Mouse (Mus musculus) adrenal gland, adult 10 weeks (tissue): ENCODE data around the gene Zfp973. TPM values are rescaled to one million over a fixed set of nuclear protein-coding genes. Genes with fewer than 3 reads are reported as not detected.

Experiments
- polyA plus RNA-seq: library from polyadenylated mRNA; stranded (reverse); fragments of 350-450 nt; fragmentation: Illumina TruSeq; extraction: RNeasy Lipid Tissue Mini Kit (QIAGEN cat#74804); gene quantifications from one replicate; pipeline ENCODE4 v1.2.3, GENCODE M21; 2014; ENCODE audit warnings: low read depth, low replicate concordance

Gene Zfp973
- polyA plus RNA-seq, result 82.9 TPM

DNA sequence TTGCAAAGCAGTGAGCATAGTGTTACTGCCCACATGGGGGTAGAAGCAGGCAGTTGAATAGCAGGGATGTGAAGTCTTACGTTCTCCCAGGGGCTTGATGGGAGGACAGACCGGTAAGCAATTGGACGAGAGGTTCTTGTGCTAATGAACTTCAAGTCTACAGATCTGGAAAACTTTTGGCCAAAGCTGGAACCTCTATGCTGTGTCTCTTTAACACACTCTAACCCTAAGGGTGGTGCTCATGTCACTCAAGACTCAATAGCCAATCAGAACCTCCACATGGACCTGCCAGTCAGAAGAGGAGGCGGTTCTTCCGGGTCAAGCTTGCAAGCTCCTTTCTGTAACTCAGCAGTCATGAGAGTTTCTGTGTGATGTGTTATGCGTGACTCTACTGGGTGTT is at the start of gene Zfp973:
Zfp973 (plus strand) TSS at position 301 of the 400 bp plus-strand sequence.

DNA sequence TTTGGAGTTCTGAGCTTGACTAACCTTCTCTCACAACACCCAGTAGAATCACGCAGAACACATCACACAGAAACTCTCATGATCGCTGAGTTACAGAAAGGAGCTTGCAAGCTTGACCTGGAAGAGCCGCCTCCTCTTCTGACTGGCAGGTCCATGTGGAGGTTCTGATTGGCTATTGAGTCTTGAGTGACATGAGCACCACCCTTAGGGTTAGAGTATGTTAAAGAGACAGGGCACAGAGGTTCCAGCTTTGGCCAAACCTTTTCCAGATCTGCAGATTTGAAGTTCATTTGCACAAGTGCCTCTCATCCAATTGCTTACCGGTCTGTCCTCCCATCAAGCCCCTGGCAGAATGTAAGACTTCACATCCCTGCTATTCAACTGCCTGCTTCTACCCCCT is 34.1 kb upstream of the Zfp973 start, which contains the start of gene Gm14308:
Gm14308 (minus strand) TSS at position 101 of the 400 bp plus-strand sequence.

DNA sequence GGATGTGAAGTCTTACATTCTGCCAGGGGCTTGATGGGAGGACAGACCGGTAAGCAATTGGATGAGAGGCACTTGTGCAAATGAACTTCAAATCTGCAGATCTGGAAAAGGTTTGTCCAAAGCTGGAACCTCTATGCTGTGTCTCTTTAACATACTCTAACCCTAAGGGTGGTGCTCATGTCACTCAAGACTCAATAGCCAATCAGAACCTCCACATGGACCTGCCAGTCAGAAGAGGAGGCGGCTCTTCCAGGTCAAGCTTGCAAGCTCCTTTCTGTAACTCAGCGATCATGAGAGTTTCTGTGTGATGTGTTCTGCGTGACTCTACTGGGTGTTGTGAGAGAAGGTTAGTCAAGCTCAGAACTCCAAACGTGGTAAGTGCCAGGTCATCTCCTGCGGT is 37.7 kb downstream of the Zfp973 start, which contains the start of gene Gm14305:
Gm14305 (plus strand) TSS at position 278 of the 400 bp plus-strand sequence.

Other genes starting within 250 kb of the Zfp973 start
- 15.9 TPM for gene Gm14435, start 246.9 kb upstream of the Zfp973 start, polyA plus RNA-seq
- gene Gm14434, start 183.7 kb upstream of the Zfp973 start, polyA plus RNA-seq, result not detected
- not detected for gene Zfp967, start 149.5 kb upstream of the Zfp973 start, polyA plus RNA-seq
- gene Gm14308, start 34.2 kb upstream of the Zfp973 start, polyA plus RNA-seq, result 29.0 TPM
- gene Gm14305, start 37.8 kb downstream of the Zfp973 start, polyA plus RNA-seq, result 194 TPM
- gene Gm14295, start 128.1 kb downstream of the Zfp973 start, polyA plus RNA-seq, result 71.6 TPM
- not detected for gene Gm14408, start 160.6 kb downstream of the Zfp973 start, polyA plus RNA-seq